Mouse (Mus musculus): Measurements from ENCODE around the gene Isyna1.

DNA sequence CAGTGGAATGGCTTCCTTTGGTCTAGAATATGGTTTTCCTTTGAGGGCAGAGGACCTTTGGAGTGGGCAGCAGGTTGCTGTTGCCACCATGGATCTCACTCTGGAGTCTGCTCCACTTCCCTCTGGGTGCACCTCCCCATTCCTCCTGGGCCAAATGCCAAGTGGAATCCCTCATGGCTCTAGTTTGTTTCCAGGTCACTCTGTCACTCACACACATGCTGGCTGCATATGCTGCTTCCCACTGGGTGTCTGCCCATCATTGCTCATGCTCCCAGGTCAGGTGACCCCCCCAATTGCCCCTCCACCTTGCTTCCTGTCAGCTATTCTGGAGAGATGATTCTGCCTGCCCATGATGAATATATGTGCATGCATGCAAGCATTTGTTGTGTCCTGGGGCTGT, 40.4 kb upstream of the Isyna1 start:
- TF ChIP-seq CTCF (IDR thresholded peaks at IDR 0.05; ENCODE audit: borderline replicate concordance, insufficient read depth, low read length) (no peak), POLR2A (IDR thresholded peaks at IDR 0.05; ENCODE audit: low read depth, low read length) (no peak)
